Mouse (Mus musculus): ENCODE results near the gene Kcnt1. TPM values are rescaled to one million over a fixed set of nuclear protein-coding genes. Genes with fewer than 3 reads are reported as not detected.

Gene Kcnt1
- polyA plus RNA-seq, 1 experiment from 2014 or later: not detected

- Histone ChIP-seq H3K4me1 (replicated peaks) (no peaks in the 10 kb centered on the region), H3K36me3 (replicated peaks) (no peaks in the 10 kb centered on the region), H3K4me2 (no peak within 1 kb of the TSS), H3K9me3 (replicated peaks) (no peaks in the 10 kb centered on the region), H3K9ac (no peak within 1 kb of the TSS), H3K27ac (replicated peaks) (no peak within 1 kb of the TSS), H3K27me3 (no peaks in the 10 kb centered on the region), H3K4me3 (replicated peaks) (no peak within 1 kb of the TSS)
- ATAC-seq (ENCODE audit: insufficient read depth): no peak
- 69% methylated on average over 16 of the region's 16 CpGs for WGBS (ENCODE audit: insufficient replicate concordance)
Observed at GRCm38 (mm10) chr2:25847226-25847625, 16.3 kb upstream of the Kcnt1 start, which contains the start of gene Sohlh1. TSS of gene Sohlh1 (minus strand) at chr2:25847248.

- no peak overlapping the region for H3K4me2 ChIP-seq
- 13% methylated on average over 4 of the region's 4 CpGs for WGBS (ENCODE audit: insufficient replicate concordance)
- H3K4me3 ChIP-seq (replicated peaks): no peak overlapping the region
- no peaks in the 10 kb centered on the region for H3K9me3 ChIP-seq (replicated peaks)
- H3K9ac ChIP-seq: no peak overlapping the region
- no peaks in the 10 kb centered on the region for H3K36me3 ChIP-seq (replicated peaks)
- ATAC-seq (ENCODE audit: insufficient read depth): no peak
- H3K27me3 ChIP-seq: no peaks in the 10 kb centered on the region
- no peak overlapping the region for H3K27ac ChIP-seq (replicated peaks)
- no peaks in the 10 kb centered on the region for H3K4me1 ChIP-seq (replicated peaks)
Observed at GRCm38 (mm10) chr2:25850330-25850729, 13.2 kb upstream of the Kcnt1 start.

GRCm38 (mm10) chr2:25852626-25853025, 10.9 kb upstream of the Kcnt1 start:
- Histone ChIP-seq H3K27ac (replicated peaks) (no peak overlapping the region), H3K4me3 (replicated peaks) (no peak overlapping the region), H3K36me3 (replicated peaks) (no peaks in the 10 kb centered on the region), H3K4me2 (no peak overlapping the region), H3K4me1 (replicated peaks) (no peaks in the 10 kb centered on the region), H3K27me3 (no peaks in the 10 kb centered on the region), H3K9me3 (replicated peaks) (no peaks in the 10 kb centered on the region), H3K9ac (no peak overlapping the region)
- ATAC-seq (ENCODE audit: insufficient read depth): no peak
- 9% methylated on average over 3 of the region's 3 CpGs for WGBS (ENCODE audit: insufficient replicate concordance)

- Histone ChIP-seq H3K4me3 (replicated peaks) (no peak overlapping the region), H3K9ac (no peak overlapping the region), H3K27me3 (no peaks in the 10 kb centered on the region), H3K27ac (replicated peaks) (no peak overlapping the region), H3K4me2 (no peak overlapping the region), H3K4me1 (replicated peaks) (no peaks in the 10 kb centered on the region), H3K36me3 (replicated peaks) (no peaks in the 10 kb centered on the region), H3K9me3 (replicated peaks) (no peaks in the 10 kb centered on the region)
- 44% methylated on average over 5 of the region's 5 CpGs for WGBS (ENCODE audit: insufficient replicate concordance)
- no peak for ATAC-seq (ENCODE audit: insufficient read depth)
Observed at GRCm38 (mm10) chr2:25853998-25854397, 9.5 kb upstream of the Kcnt1 start.

- Histone ChIP-seq H3K9me3 (replicated peaks) (no peaks in the 10 kb centered on the region), H3K4me2 (no peak overlapping the region), H3K36me3 (replicated peaks) (no peaks in the 10 kb centered on the region), H3K27me3 (peaks cover 32% of the 10 kb centered on the region), H3K4me1 (replicated peaks) (peaks cover 3% of the 10 kb centered on the region), H3K4me3 (replicated peaks) (no peak overlapping the region), H3K27ac (replicated peaks) (no peak overlapping the region), H3K9ac (no peak overlapping the region)
- ATAC-seq (ENCODE audit: insufficient read depth): no peak
- 72% methylated on average over 3 of the region's 3 CpGs for WGBS (ENCODE audit: insufficient replicate concordance)
Observed at GRCm38 (mm10) chr2:25859891-25860290, 3.6 kb upstream of the Kcnt1 start.

- H3K36me3 ChIP-seq (replicated peaks): no peaks in the 10 kb centered on the region
- 66% methylated on average over 2 of the region's 2 CpGs for WGBS (ENCODE audit: insufficient replicate concordance)
- H3K4me3 ChIP-seq (replicated peaks): no peak overlapping the region
- H3K4me1 ChIP-seq (replicated peaks): peaks cover 3% of the 10 kb centered on the region
- ATAC-seq (ENCODE audit: insufficient read depth): no peak
- no peak overlapping the region for H3K4me2 ChIP-seq
- no peaks in the 10 kb centered on the region for H3K9me3 ChIP-seq (replicated peaks)
- H3K27me3 ChIP-seq: peaks cover 54% of the 10 kb centered on the region
- no peak overlapping the region for H3K27ac ChIP-seq (replicated peaks)
- H3K9ac ChIP-seq: no peak overlapping the region
Observed at GRCm38 (mm10) chr2:25862038-25862437, 1.5 kb upstream of the Kcnt1 start.

- Histone ChIP-seq H3K4me2 (no peak overlapping the region), H3K36me3 (replicated peaks) (no peaks in the 10 kb centered on the region), H3K9me3 (replicated peaks) (no peaks in the 10 kb centered on the region), H3K4me3 (replicated peaks) (no peak overlapping the region), H3K27ac (replicated peaks) (no peak overlapping the region), H3K27me3 (peaks cover 58% of the 10 kb centered on the region), H3K9ac (no peak overlapping the region), H3K4me1 (replicated peaks) (peaks cover 3% of the 10 kb centered on the region)
- ATAC-seq (ENCODE audit: insufficient read depth): no peak
- WGBS (ENCODE audit: insufficient replicate concordance): 39% methylated on average over 5 of the region's 5 CpGs
Observed at GRCm38 (mm10) chr2:25862696-25863270, 751 bp upstream of the Kcnt1 start.

GRCm38 (mm10) chr2:25864230-25864629, 696 bp downstream of the Kcnt1 start:
- no peak overlapping the region for H3K27ac ChIP-seq (replicated peaks)
- H3K36me3 ChIP-seq (replicated peaks): no peaks in the 10 kb centered on the region
- H3K9me3 ChIP-seq (replicated peaks): no peaks in the 10 kb centered on the region
- no peak overlapping the region for H3K9ac ChIP-seq
- peaks cover 3% of the 10 kb centered on the region for H3K4me1 ChIP-seq (replicated peaks)
- peak overlapping the region; percentile 55; the same call in 1 of the 2 replicates for H3K4me2 ChIP-seq
- ATAC-seq (ENCODE audit: insufficient read depth): no peak
- 5% methylated on average over 18 of the region's 18 CpGs for WGBS (ENCODE audit: insufficient replicate concordance)
- no peak overlapping the region for H3K4me3 ChIP-seq (replicated peaks)
- peaks cover 61% of the 10 kb centered on the region for H3K27me3 ChIP-seq

- H3K4me2 ChIP-seq: no peak overlapping the region
- ATAC-seq (ENCODE audit: insufficient read depth): no peak
Observed at GRCm38 (mm10) chr2:25865412-25865811, 1.9 kb downstream of the Kcnt1 start.

GRCm38 (mm10) chr2:25866656-25867055, 3.1 kb downstream of the Kcnt1 start:
- Histone ChIP-seq H3K9me3 (replicated peaks) (no peaks in the 10 kb centered on the region), H3K27me3 (peaks cover 61% of the 10 kb centered on the region), H3K36me3 (replicated peaks) (no peaks in the 10 kb centered on the region), H3K4me2 (no peak overlapping the region), H3K27ac (replicated peaks) (no peak overlapping the region), H3K4me3 (replicated peaks) (no peak overlapping the region), H3K4me1 (replicated peaks) (peaks cover 3% of the 10 kb centered on the region), H3K9ac (no peak overlapping the region)
- ATAC-seq (ENCODE audit: insufficient read depth): no peak
- WGBS (ENCODE audit: insufficient replicate concordance): 23% methylated on average over 5 of the region's 5 CpGs

More at GRCm38 (mm10) chr2:25865412-25865811, 1.9 kb downstream of the Kcnt1 start:
- WGBS (ENCODE audit: insufficient replicate concordance): 23% methylated on average over 4 of the region's 4 CpGs
- no peak overlapping the region for H3K27ac ChIP-seq (replicated peaks)
- peaks cover 61% of the 10 kb centered on the region for H3K27me3 ChIP-seq
- peaks cover 3% of the 10 kb centered on the region for H3K4me1 ChIP-seq (replicated peaks)
- no peak overlapping the region for H3K9ac ChIP-seq
- no peak overlapping the region for H3K4me3 ChIP-seq (replicated peaks)
- H3K9me3 ChIP-seq (replicated peaks): no peaks in the 10 kb centered on the region
- H3K36me3 ChIP-seq (replicated peaks): no peaks in the 10 kb centered on the region

GRCm38 (mm10) chr2:25877250-25877735, 13.8 kb downstream of the Kcnt1 start:
- no peaks in the 10 kb centered on the region for H3K9me3 ChIP-seq (replicated peaks)
- peaks cover 39% of the 10 kb centered on the region for H3K27me3 ChIP-seq
- WGBS (ENCODE audit: insufficient replicate concordance): 24% methylated on average over 7 of the region's 7 CpGs
- H3K36me3 ChIP-seq (replicated peaks): no peaks in the 10 kb centered on the region
- no peaks in the 10 kb centered on the region for H3K4me1 ChIP-seq (replicated peaks)
- no peak overlapping the region for H3K4me3 ChIP-seq (replicated peaks)
- H3K4me2 ChIP-seq: no peak overlapping the region
- H3K27ac ChIP-seq (replicated peaks): no peak overlapping the region
- H3K9ac ChIP-seq: no peak overlapping the region
- ATAC-seq (ENCODE audit: insufficient read depth): no peak
